Mouse (Mus musculus): ENCODE data around the gene Cog3. TPM values are rescaled to one million over a fixed set of nuclear protein-coding genes. Genes with fewer than 3 reads are reported as not detected.

The Cog3 gene
- polyA plus RNA-seq, 1 experiment from 2014 or later, result 19.3 TPM

DNA sequence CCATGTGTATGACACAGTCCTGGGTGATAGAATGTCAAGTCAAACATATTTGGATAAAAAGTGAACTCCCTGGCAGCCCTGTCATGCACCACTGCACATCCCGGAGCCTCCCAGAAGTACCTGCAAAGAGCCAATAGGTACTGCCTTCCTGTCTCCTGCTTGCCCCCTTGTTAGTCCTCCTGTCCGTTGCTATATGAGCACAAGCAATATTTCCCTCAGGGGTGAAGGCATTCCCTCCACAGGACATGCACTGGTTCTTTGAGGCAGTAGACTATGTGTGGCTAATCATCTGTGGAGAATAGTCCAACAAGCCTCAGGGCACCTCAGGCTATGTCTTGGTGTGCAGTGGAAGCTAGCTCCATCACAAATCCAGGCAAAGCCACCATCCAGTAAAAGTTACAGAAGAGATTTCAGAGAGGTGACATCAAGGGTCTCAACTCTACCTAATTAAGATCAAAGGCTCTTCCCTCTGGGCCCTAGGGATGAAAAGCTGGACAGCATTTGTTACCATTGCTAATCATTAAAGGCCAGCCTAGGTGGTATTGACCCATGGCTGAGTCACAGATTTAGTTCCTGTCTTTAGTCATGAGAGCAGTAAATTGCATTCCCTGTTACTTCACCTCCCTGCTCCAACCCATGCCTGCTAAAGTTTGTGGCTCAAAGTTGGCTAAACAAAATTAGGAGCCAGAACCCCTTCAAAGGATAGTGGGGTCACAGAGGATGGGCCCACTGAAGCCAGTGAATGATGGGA, 88.7 kb downstream of the Cog3 start:
- no peak overlapping the region for H3K4me3 ChIP-seq
- H3K9ac ChIP-seq, result no peak overlapping the region
- H3K9me3 ChIP-seq (replicated peaks), result no peaks in the 10 kb centered on the region
- no peak overlapping the region for H3K27ac ChIP-seq
- WGBS, result 86% methylated on average over 2 of the region's 2 CpGs
- no peaks in the 10 kb centered on the region for H3K36me3 ChIP-seq (ENCODE audit: poor library complexity, severe bottlenecking)
- peaks cover 9% of the 10 kb centered on the region for H3K4me1 ChIP-seq
- H3K4me2 ChIP-seq, result no peak overlapping the region
- no peak for ATAC-seq
- no peaks in the 10 kb centered on the region for H3K27me3 ChIP-seq

DNA sequence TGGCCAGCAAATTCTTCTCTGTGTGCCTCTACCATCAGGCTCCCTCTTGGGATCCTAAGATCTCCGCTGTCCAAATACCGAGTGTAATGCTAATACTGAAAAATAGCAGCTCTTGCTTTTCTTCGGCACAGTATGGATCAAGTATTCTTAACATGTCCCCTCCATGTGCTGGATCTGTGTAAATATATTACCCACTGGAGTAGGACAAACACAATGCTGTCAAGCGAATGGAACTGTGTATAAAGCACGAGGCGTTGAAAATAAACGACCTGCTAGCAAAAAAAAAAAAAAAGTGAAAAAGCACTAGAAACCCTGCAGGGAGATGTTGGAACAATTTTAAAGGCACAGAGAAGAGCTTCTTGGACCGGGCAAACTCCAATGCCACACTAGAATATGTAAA, 92.8 kb downstream of the Cog3 start:
- H3K27ac ChIP-seq, result no peak overlapping the region
- H3K27me3 ChIP-seq, result no peaks in the 10 kb centered on the region

DNA sequence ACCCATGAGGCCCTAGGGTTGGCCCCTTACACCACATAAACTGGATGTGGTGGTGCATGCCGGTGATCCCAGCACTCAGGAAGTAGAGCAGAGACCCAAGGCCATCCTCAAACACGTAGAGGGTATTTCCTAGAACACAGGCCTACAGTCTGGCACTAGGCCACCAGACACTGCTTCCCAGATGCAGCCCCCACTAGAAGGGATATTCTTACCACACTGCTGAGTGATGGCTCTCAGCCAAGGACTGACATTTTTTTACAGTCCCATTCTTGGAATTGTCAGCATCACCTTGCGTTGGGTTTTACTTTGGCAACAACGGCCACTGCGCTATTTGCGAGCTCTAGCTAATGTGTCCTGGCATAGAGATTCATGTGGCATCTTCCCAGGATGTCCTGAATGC, 93.4 kb downstream of the Cog3 start:
- 68% methylated on average over 6 of the region's 6 CpGs for WGBS

More for the DNA sequence above, 92.8 kb downstream of the Cog3 start:
- 45% methylated on average over 8 of the region's 8 CpGs for WGBS
- Histone ChIP-seq H3K9ac (no peak overlapping the region), H3K4me2 (no peak overlapping the region), H3K4me1 (peaks cover 17% of the 10 kb centered on the region), H3K9me3 (replicated peaks) (no peaks in the 10 kb centered on the region), H3K4me3 (no peak overlapping the region), H3K36me3 (ENCODE audit: poor library complexity, severe bottlenecking) (no peaks in the 10 kb centered on the region)
- no peak for ATAC-seq

More for the DNA sequence above, 93.4 kb downstream of the Cog3 start:
- no peak overlapping the region for H3K9ac ChIP-seq
- no peak for ATAC-seq
- peaks cover 17% of the 10 kb centered on the region for H3K4me1 ChIP-seq
- H3K4me2 ChIP-seq, result no peak overlapping the region
- no peaks in the 10 kb centered on the region for H3K36me3 ChIP-seq (ENCODE audit: poor library complexity, severe bottlenecking)
- H3K27ac ChIP-seq, result no peak overlapping the region
- H3K27me3 ChIP-seq, result no peaks in the 10 kb centered on the region
- no peak overlapping the region for H3K4me3 ChIP-seq
- H3K9me3 ChIP-seq (replicated peaks), result no peaks in the 10 kb centered on the region

Other genes with a start within 250 kb of the Cog3 start
- not detected in 2 replicates for gene Spert, start 161.4 kb downstream of the Cog3 start, polyA plus RNA-seq (2015; fragmentation: Nextera tagmentation; extraction: Ambion mirVana)
- gene Erich6b, start 112.3 kb downstream of the Cog3 start, polyA plus RNA-seq (2015; fragmentation: Nextera tagmentation; extraction: Ambion mirVana), result not detected in 2 replicates
- 9.5 and 11.4 TPM in 2 replicates for gene Slc25a30, start 32.5 kb upstream of the Cog3 start, polyA plus RNA-seq (2015; fragmentation: Nextera tagmentation; extraction: Ambion mirVana)
- gene Tpt1, start 90.6 kb upstream of the Cog3 start, polyA plus RNA-seq (2015; fragmentation: Nextera tagmentation; extraction: Ambion mirVana), result 977 and 1,124 TPM in 2 replicates
- gene Kctd4, start 200.5 kb upstream of the Cog3 start, polyA plus RNA-seq (2015; fragmentation: Nextera tagmentation; extraction: Ambion mirVana), result 3.5 and 3.6 TPM in 2 replicates